In genomic region chr4:135219652-135220051, GRCm38 (mm10) we compare ENCODE assay signal across 9 mouse cellular contexts. TPM values are rescaled to one million over a fixed set of nuclear protein-coding genes. Genes with fewer than 3 reads are reported as not detected.
DNase-seq lines count a peak whose midpoint lies in the region; TF ChIP-seq lines count a peak whose summit lies in the region.
"Had no signal": no experiment of that assay in that cellular context is flagged by ENCODE, and none has a peak within 500 bp of the region (broad histone marks: within the 10 kb centered on the region; RNA-seq: fewer than 3 reads in every experiment).

No protein-coding gene starts in this region.

- H3K36me3 ChIP-seq in MEL (ENCODE audit: control insufficient read depth in 1 of 2, insufficient read depth in 2 of 2, low read length in 2 of 2) = peaks cover 0 to 14% of the 10 kb centered on the region in 2 experiments; a peak in 2 of 4 replicates

- H3K27me3 ChIP-seq in MEL (ENCODE audit: control insufficient read depth in 1 of 2, insufficient read depth in 2 of 2, low read length in 2 of 2) = no peaks in the 10 kb centered on the region
- H3K27me3 ChIP-seq: limb, embryonic 13.5 days had no signal

- no peak overlapping the region for H3K27ac ChIP-seq in MEL (ENCODE audit: control insufficient read depth, low read depth, low read length)
- H3K27ac ChIP-seq in embryonic fibroblast, embryonic 13.5 days (ENCODE audit: insufficient read depth, low read length) = no peak overlapping the region
- H3K27ac ChIP-seq: limb, embryonic 13.5 days had no signal

- no peak overlapping the region for H3K9ac ChIP-seq in MEL (ENCODE audit: control insufficient read depth, low read depth, low read length, poor library complexity, severe bottlenecking)
- H3K9ac ChIP-seq: limb, embryonic 13.5 days had no signal

- no peak for TF ChIP-seq POLR2A in MEL (IDR thresholded peaks at IDR 0.05; ENCODE audit: control insufficient read depth in 1 of 2, insufficient read depth in 1 of 2, low read depth in 1 of 2, low read length in 2 of 2, poor library complexity in 1 of 2)
- no peak for TF ChIP-seq POLR2A in embryonic fibroblast, embryonic 13.5 days (IDR thresholded peaks at IDR 0.05; ENCODE audit: low read depth, low read length)

- no peak for TF ChIP-seq EP300 in MEL (IDR thresholded peaks at IDR 0.05; ENCODE audit: low read depth in 1 of 2, low read length in 2 of 2)

- H3K79me2 ChIP-seq in MEL (ENCODE audit: control insufficient read depth, insufficient read depth, low read length, poor library complexity) = no peaks in the 10 kb centered on the region

- peak; percentile 94 for TF ChIP-seq RAD21 in MEL (IDR thresholded peaks at IDR 0.05; ENCODE audit: low read depth, low read length)

- no peaks in the 10 kb centered on the region for H3K9me3 ChIP-seq in MEL (replicated peaks; ENCODE audit: insufficient read depth, low read length)
- H3K9me3 ChIP-seq: limb, embryonic 13.5 days had no signal

- H3K4me3 ChIP-seq in MEL (ENCODE audit: control insufficient read depth in 1 of 2, insufficient read depth in 1 of 2, low read depth in 2 of 2, low read length in 2 of 2) = no peak overlapping the region
- H3K4me3 ChIP-seq in embryonic fibroblast, embryonic 13.5 days (ENCODE audit: insufficient read depth, low read length) = no peak overlapping the region
- H3K4me3 ChIP-seq: limb, embryonic 13.5 days had no signal

- no peaks in the 10 kb centered on the region for H3K4me1 ChIP-seq in MEL (ENCODE audit: control insufficient read depth in 1 of 2, insufficient read depth in 2 of 2, low read length in 2 of 2)
- H3K4me1 ChIP-seq in embryonic fibroblast, embryonic 13.5 days (ENCODE audit: control insufficient read depth, insufficient read depth, low read length) = no peaks in the 10 kb centered on the region; the same call in 1 of the 2 replicates

- TF ChIP-seq CTCF in MEL (IDR thresholded peaks at IDR 0.05 in 2 of 3, conservative IDR thresholded peaks at IDR 0.05 in 1 of 3; ENCODE audit: control insufficient read depth in 1 of 3, insufficient read depth in 1 of 3, low read depth in 2 of 3, low read length in 3 of 3, poor library complexity in 1 of 3, severe bottlenecking in 1 of 3) = peak; percentile 63 to 94 (median 91)
- peak; percentile 72; the same call in 1 of the 2 replicates for TF ChIP-seq CTCF in embryonic fibroblast, embryonic 13.5 days (IDR thresholded peaks at IDR 0.05; ENCODE audit: borderline replicate concordance, insufficient read depth, low read length)

- DNase-seq in MEL (ENCODE audit: low read depth, low spot score) = peak; percentile 78
- peak; percentile 83 for DNase-seq in adrenal gland, postnatal 25 days
- DNase-seq in heart, postnatal 4 days = peak; percentile 90
- peak; percentile 84 to 86 for DNase-seq in layer of hippocampus, postnatal 10 days (ENCODE audit: low spot score in 2 of 2)
- DNase-seq in lung, postnatal 10 days = peak; percentile 88
- DNase-seq in right cerebral cortex, postnatal 4 days = peak; percentile 92
- peak; percentile 44 to 84 for DNase-seq in urinary bladder, postnatal 4 days (ENCODE audit: low spot score in 2 of 2)

TF ChIP-seq in MEL, 35 proteins besides CTCF, POLR2A, EP300 and RAD21:
- TF ChIP-seq USF2 (IDR thresholded peaks at IDR 0.05; ENCODE audit: borderline replicate concordance in 1 of 2, insufficient read depth in 1 of 2, low read depth in 1 of 2, low read length in 2 of 2) = no peak
- TF ChIP-seq ZNF384 (IDR thresholded peaks at IDR 0.05; ENCODE audit: low read depth, low read length) = 0 out of 2 replicates have a peak, but pooled peaks have one; percentile 9
- no peak for TF ChIP-seq ZMIZ1 (IDR thresholded peaks at IDR 0.05; ENCODE audit: low read depth, low read length)
- no peak for TF ChIP-seq BHLHE40 (IDR thresholded peaks at IDR 0.05; ENCODE audit: borderline replicate concordance, low read depth, low read length)
- TF ChIP-seq RCOR1 (IDR thresholded peaks at IDR 0.05; ENCODE audit: low read depth, low read length) = no peak
- no peak for TF ChIP-seq NRF1 (IDR thresholded peaks at IDR 0.05; ENCODE audit: insufficient read depth, low read depth, low read length, poor library complexity, severe bottlenecking)
- TF ChIP-seq TAL1 (IDR thresholded peaks at IDR 0.05; ENCODE audit: low read length) = no peak
- TF ChIP-seq ETS1 (IDR thresholded peaks at IDR 0.05; ENCODE audit: low read depth, low read length) = no peak
- no peak for TF ChIP-seq NELFE (IDR thresholded peaks at IDR 0.05; ENCODE audit: low read depth, low read length)
- TF ChIP-seq ELF1 (IDR thresholded peaks at IDR 0.05; ENCODE audit: low read depth, low read length) = no peak
- no peak for TF ChIP-seq KAT2A (conservative IDR thresholded peaks at IDR 0.05; ENCODE audit: low read depth, low read length)
- TF ChIP-seq TBP (IDR thresholded peaks at IDR 0.05; ENCODE audit: low read depth, low read length) = 0 out of 2 replicates have a peak, but pooled peaks have one; percentile 18
- no peak for TF ChIP-seq MYC (IDR thresholded peaks at IDR 0.05; ENCODE audit: low read depth, low read length)
- no peak for TF ChIP-seq ZKSCAN1 (IDR thresholded peaks at IDR 0.05; ENCODE audit: low read depth, low read length)
- no peak for TF ChIP-seq GABPA (IDR thresholded peaks at IDR 0.05; ENCODE audit: low read depth, low read length)
- no peak for TF ChIP-seq GATA1 (IDR thresholded peaks at IDR 0.05; ENCODE audit: low read depth, low read length)
- TF ChIP-seq HCFC1 (IDR thresholded peaks at IDR 0.05; ENCODE audit: low read depth, low read length) = no peak
- peak; percentile 91 for TF ChIP-seq ZC3H11A (IDR thresholded peaks at IDR 0.05; ENCODE audit: low read depth, low read length)
- no peak for TF ChIP-seq MXI1 (IDR thresholded peaks at IDR 0.05; ENCODE audit: low read depth, low read length)
- TF ChIP-seq MAZ (IDR thresholded peaks at IDR 0.05; ENCODE audit: low read depth, low read length) = no peak
- no peak for TF ChIP-seq CHD2 (IDR thresholded peaks at IDR 0.05; ENCODE audit: low read length)
- TF ChIP-seq CHD1 (IDR thresholded peaks at IDR 0.05; ENCODE audit: low read depth, low read length) = no peak
- peak; percentile 94 for TF ChIP-seq SMC3 (IDR thresholded peaks at IDR 0.05; ENCODE audit: low read depth, low read length)
- TF ChIP-seq MYB (IDR thresholded peaks at IDR 0.05; ENCODE audit: low read depth, low read length) = no peak
- TF ChIP-seq TCF12 (IDR thresholded peaks at IDR 0.05; ENCODE audit: low read depth, low read length) = no peak
- no peak for TF ChIP-seq UBTF (IDR thresholded peaks at IDR 0.05; ENCODE audit: borderline replicate concordance, insufficient read depth, low read depth, low read length)
- 0 out of 2 replicates have a peak, but pooled peaks have one; percentile 6 for TF ChIP-seq USF1 (IDR thresholded peaks at IDR 0.05; ENCODE audit: low read depth, low read length)
- TF ChIP-seq E2F4 (IDR thresholded peaks at IDR 0.05; ENCODE audit: borderline replicate concordance, low read depth, low read length) = no peak
- TF ChIP-seq MEF2A (IDR thresholded peaks at IDR 0.05; ENCODE audit: extremely low read depth, insufficient replicate concordance, low read depth, low read length, poor library complexity, severe bottlenecking) = no peak
- no peak for TF ChIP-seq MAFK (IDR thresholded peaks at IDR 0.05; ENCODE audit: borderline replicate concordance, low read depth, low read length)
- no peak for TF ChIP-seq POLR2AphosphoS2 (IDR thresholded peaks at IDR 0.05; ENCODE audit: low read length)
- TF ChIP-seq JUND (IDR thresholded peaks at IDR 0.05; ENCODE audit: low read depth, low read length) = no peak
- no peak for TF ChIP-seq POLR2AphosphoS5 (IDR thresholded peaks at IDR 0.05; ENCODE audit: borderline replicate concordance, low read depth, low read length)
- no peak for TF ChIP-seq MAX (IDR thresholded peaks at IDR 0.05; ENCODE audit: low read length)
- no peak for TF ChIP-seq SIN3A (IDR thresholded peaks at IDR 0.05; ENCODE audit: low read length)

RNA-seq across cellular contexts. Expression of gene Clic4, which starts 53.0 kb away (rescaled TPM):
- total RNA-seq in MEL (2012; rRNA removed) = 32.9 and 51.1 TPM in 2 replicates
- 100 to 1,000 TPM in 1 of 2 experiments, 10 to 100 TPM in 1; 83.8 to 274 TPM for polyA plus RNA-seq in MEL (2012; ENCODE audit: insufficient read depth in 1 of 2, insufficient read length in 2 of 2, low read depth in 1 of 2, low replicate concordance in 2 of 2, missing spikeins in 1 of 2)
- total RNA-seq in adrenal gland, postnatal 25 days (2021) = 65.5 and 72.8 TPM in 2 replicates
- polyA plus RNA-seq in embryonic fibroblast, embryonic 13.5 days (2011; ENCODE audit: insufficient read length, low read depth, missing spikeins) = 223 and 251 TPM in 2 replicates
- 100 to 1,000 TPM; 313 to 318 TPM for total RNA-seq in heart, postnatal 4 days (2021)
- 10 to 100 TPM; 31.0 to 31.6 TPM for total RNA-seq in layer of hippocampus, postnatal 10 days (2021)
